Mouse (Mus musculus) forebrain, embryonic 16.5 days (tissue): ENCODE data around the gene Map2k3. TPM values are rescaled to one million over a fixed set of nuclear protein-coding genes. Genes with fewer than 3 reads are reported as not detected.

Source experiments
- ATAC-seq: fragments of 200-750 bp; cut with Nextera tagmentation; 2 replicates; pipeline ENCODE4 v1.8.0; 2017; ENCODE audit warnings: mild to moderate bottlenecking, moderate library complexity
- H3K27ac ChIP-seq: fragments of 300-500 bp; sonication (generic); 2 replicates; pipeline ENCODE4 v1.5.1; 2014; ENCODE audit warnings: low read length, control low read depth
- H3K27me3 ChIP-seq: fragments of 300-500 bp; sonication (generic); replicated peaks from 2 replicates; pipeline ENCODE4 v1.6.1; 2014; ENCODE audit warnings: low read length; ENCODE audit not compliant: control insufficient read depth, insufficient read depth
- H3K36me3 ChIP-seq: fragments of 300-500 bp; sonication (generic); 2 replicates; pipeline ENCODE4 v1.6.1; 2014; ENCODE audit not compliant: control insufficient read depth, insufficient read depth
- H3K4me1 ChIP-seq: fragments of 300-500 bp; sonication (generic); replicated peaks from 2 replicates; pipeline ENCODE4 v1.6.1; 2014; ENCODE audit warnings: low read length; ENCODE audit not compliant: control insufficient read depth, insufficient read depth
- H3K4me2 ChIP-seq: fragments of 300-500 bp; sonication (generic); 2 replicates; pipeline ENCODE4 v1.6.1; 2014; ENCODE audit warnings: mild to moderate bottlenecking, low read length, control low read depth
- H3K4me3 ChIP-seq: fragments of 300-500 bp; sonication (generic); replicated peaks from 2 replicates; pipeline ENCODE4 v1.5.1; 2014; ENCODE audit warnings: mild to moderate bottlenecking, low read length, control low read depth
- H3K9ac ChIP-seq: fragments of 300-500 bp; sonication (generic); replicated peaks from 2 replicates; pipeline ENCODE4 v1.6.1; 2014; ENCODE audit warnings: low read depth, low read length, control low read depth
- H3K9me3 ChIP-seq: fragments of 300-500 bp; sonication (generic); 2 replicates; pipeline ENCODE4 v1.6.1; 2016; ENCODE audit warnings: low read length; ENCODE audit not compliant: control insufficient read depth
- WGBS: fragments of 180-500 bp; shearing (Covaris S2); extraction: QIAGEN DNeasy Blood & Tissue Kit; methylation state at CpG from one replicate; pipeline ENCODE4 v1.1.7; 2014; 5-methylcytosine and 5-hydroxymethylcytosine counted together
- polyA plus RNA-seq: library from polyadenylated mRNA; unstranded; fragments of >200 nt; fragmentation: Nextera tagmentation; extraction: Ambion mirVana; gene quantifications from 2 replicates; pipeline ENCODE4 v1.2.1, GENCODE M21; 2015

The Map2k3 gene
- polyA plus RNA-seq, 1 experiment from 2014 or later, result 33.6 TPM

DNA sequence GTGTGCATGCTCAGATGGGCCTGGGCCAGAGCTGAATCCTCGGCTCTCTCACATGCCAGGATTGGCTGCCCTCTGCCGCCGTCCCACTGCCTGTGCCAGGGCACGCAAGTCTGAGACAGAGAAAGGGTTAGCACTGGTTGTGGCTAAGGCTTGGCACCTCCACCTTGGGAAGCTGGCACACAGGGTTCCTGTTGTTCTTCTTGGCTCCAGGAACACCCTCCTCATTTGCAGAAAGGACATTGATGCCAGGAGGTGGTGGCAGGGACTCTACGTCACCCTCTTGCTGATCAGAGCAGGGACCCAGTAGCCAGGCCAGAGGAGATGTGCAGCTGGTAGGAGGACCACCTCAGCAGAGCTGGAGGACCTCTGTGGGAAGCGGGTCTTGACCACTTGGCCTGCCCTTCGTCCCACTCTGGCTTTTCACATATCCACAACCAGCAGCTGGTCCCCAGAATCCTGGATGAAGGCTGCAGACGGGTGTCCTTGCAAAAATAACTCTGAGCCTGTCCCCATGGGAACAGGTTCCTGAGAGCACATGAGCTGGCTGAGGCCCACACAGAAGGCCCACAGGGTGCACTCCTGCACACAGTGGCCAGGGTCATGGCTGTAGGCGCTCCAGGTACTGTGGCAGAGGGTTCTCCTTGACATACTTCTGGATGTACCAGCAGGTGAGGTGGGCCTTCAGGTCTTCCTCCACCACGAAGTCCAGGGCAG lies 26.3 kb upstream of the Map2k3 start:
- H3K9ac ChIP-seq, result no peak overlapping the region
- WGBS, result 91% methylated on average over 10 of the region's 10 CpGs

DNA sequence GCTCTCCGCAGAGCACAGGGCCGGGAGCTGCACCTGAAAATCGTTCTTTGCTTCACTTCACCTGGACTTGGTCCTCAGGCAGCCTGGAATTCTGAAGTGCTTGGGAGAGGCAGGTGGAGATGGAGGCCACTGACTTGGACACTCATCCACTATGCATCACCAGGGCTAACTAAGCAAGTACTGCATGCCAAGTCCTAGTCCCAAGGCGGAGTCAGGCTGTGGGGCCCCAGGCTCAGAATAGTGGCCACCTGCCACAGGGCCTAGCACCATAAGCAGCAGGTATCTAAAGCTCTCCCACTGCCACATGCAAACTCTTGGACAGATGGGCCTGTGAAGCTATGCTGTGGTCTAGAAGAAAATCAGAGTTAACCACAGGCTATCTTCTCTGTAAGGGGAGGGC lies 25.4 kb upstream of the Map2k3 start:
- H3K27me3 ChIP-seq, result no peaks in the 10 kb centered on the region
- peaks cover 11% of the 10 kb centered on the region for H3K36me3 ChIP-seq
- H3K27ac ChIP-seq, result no peak overlapping the region
- no peak for ATAC-seq
- H3K4me2 ChIP-seq, result no peak overlapping the region
- H3K9ac ChIP-seq, result no peak overlapping the region
- no peak overlapping the region for H3K4me3 ChIP-seq
- peaks cover 2% of the 10 kb centered on the region for H3K4me1 ChIP-seq
- WGBS, result 90% methylated on average over 4 of the region's 4 CpGs
- no peaks in the 10 kb centered on the region for H3K9me3 ChIP-seq

More for the DNA sequence above, 26.3 kb upstream of the Map2k3 start:
- no peaks in the 10 kb centered on the region for H3K9me3 ChIP-seq
- peaks cover 11% of the 10 kb centered on the region for H3K36me3 ChIP-seq
- no peak overlapping the region for H3K4me3 ChIP-seq
- no peaks in the 10 kb centered on the region for H3K4me1 ChIP-seq
- H3K4me2 ChIP-seq, result no peak overlapping the region
- H3K27ac ChIP-seq, result no peak overlapping the region
- no peaks in the 10 kb centered on the region for H3K27me3 ChIP-seq
- no peak for ATAC-seq

DNA sequence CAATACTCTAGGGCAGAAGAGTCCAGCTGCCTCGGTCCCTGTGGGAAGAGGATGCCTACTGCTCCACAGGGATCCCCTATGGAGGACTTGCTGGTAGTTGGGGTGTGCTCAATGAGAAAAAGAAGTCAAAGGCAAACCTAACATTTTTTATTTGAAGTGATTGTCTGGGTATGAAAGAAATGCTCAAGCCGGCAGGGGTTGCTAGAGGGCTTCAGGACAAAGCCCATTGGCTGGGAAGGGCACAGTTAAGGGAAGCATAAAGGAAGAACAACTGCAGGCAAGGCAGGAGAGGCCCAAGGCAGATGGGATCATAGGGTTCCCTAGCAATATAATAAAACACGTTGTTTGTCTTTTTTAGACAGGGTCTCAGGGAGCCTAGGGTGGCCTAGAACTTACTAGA lies 23.8 kb upstream of the Map2k3 start:
- Histone ChIP-seq H3K4me1 (peaks cover 17% of the 10 kb centered on the region), H3K9me3 (no peaks in the 10 kb centered on the region), H3K36me3 (peaks cover 10% of the 10 kb centered on the region), H3K4me3 (no peak overlapping the region), H3K27me3 (no peaks in the 10 kb centered on the region), H3K4me2 (no peak overlapping the region), H3K9ac (no peak overlapping the region), H3K27ac (no peak overlapping the region)
- 75% methylated on average over 3 of the region's 3 CpGs for WGBS
- no peak for ATAC-seq

DNA sequence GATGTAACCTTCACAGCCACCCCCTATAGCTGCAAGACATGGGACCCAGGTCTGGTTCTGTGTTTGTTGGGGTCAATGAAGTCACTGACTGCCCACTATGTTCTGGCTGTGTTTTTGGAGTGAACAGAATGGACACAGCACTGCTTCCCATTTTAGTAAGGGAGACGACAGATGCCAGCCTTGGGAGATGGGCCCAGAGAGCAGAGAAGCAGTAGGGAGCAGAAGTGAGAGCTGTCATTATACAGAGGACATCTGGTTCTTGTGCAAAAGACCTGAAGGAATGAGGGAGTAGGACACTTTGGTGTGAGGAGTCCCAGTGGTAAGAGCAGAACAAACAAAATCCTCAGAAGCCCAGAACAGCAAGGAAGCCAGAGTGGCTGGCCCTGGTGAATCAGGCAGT lies 22.2 kb upstream of the Map2k3 start:
- Histone ChIP-seq H3K4me3 (no peak overlapping the region), H3K9ac (no peak overlapping the region), H3K27ac (no peak overlapping the region), H3K9me3 (no peaks in the 10 kb centered on the region), H3K36me3 (0 out of 2 replicates have a peak, but pooled peaks cover 4% of the 10 kb centered on the region), H3K4me2 (no peak overlapping the region), H3K4me1 (peaks cover 24% of the 10 kb centered on the region), H3K27me3 (no peaks in the 10 kb centered on the region)
- WGBS, result 75% methylated on average over 1 of the region's 1 CpGs
- no peak for ATAC-seq

GRCm38 (mm10) chr11:60912525-60912973 lies 19.3 kb upstream of the Map2k3 start:
- 29% methylated on average over 7 of the region's 7 CpGs for WGBS
- ATAC-seq, result no peak

GRCm38 (mm10) chr11:60913301-60914196 lies 18.3 kb upstream of the Map2k3 start:
- Histone ChIP-seq H3K4me3 (peak overlapping the region; percentile 84), H3K9me3 (no peaks in the 10 kb centered on the region), H3K4me2 (peak overlapping the region; percentile 88), H3K4me1 (peaks cover 28% of the 10 kb centered on the region), H3K9ac (peak overlapping the region; percentile 82), H3K27me3 (no peaks in the 10 kb centered on the region), H3K27ac (peak overlapping the region; percentile 90), H3K36me3 (no peaks in the 10 kb centered on the region)
- under 1% methylated on average over 86 of the region's 86 CpGs for WGBS
- peak; percentile 94 for ATAC-seq

More at GRCm38 (mm10) chr11:60912525-60912973, 19.3 kb upstream of the Map2k3 start:
- H3K9ac ChIP-seq, result peak overlapping the region; percentile 82
- H3K27ac ChIP-seq, result no peak overlapping the region
- H3K36me3 ChIP-seq, result no peaks in the 10 kb centered on the region
- peak overlapping the region; percentile 54 for H3K4me2 ChIP-seq
- peak overlapping the region; percentile 84 for H3K4me3 ChIP-seq
- peaks cover 28% of the 10 kb centered on the region for H3K4me1 ChIP-seq
- H3K27me3 ChIP-seq, result no peaks in the 10 kb centered on the region
- no peaks in the 10 kb centered on the region for H3K9me3 ChIP-seq

DNA sequence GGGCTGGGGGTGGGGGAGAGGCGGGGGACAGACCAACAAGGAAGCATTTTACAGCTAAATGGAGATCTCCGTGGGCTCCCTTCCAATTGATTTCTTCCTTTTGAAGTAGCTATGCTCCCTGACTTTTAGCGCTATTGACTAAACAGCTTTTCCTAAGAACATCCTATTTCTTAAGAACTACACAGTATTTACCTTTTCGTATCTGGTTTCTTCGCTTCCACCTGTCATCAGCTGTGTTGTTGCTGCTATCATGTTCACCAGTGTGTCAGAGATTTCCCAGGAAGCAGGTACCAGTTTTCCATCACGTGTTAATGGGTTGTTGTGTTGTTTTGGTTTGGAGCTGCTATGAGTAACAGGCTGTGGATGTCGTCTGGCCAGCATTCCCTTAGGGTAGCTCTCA lies 17.3 kb upstream of the Map2k3 start, which contains the start of gene Natd1:
Natd1 (minus strand) TSS at position 260 of the 400 bp plus-strand sequence.
- Histone ChIP-seq H3K9me3 (no peaks in the 10 kb centered on the region), H3K4me2 (peak within 1 kb of the TSS; percentile 88), H3K9ac (peak within 1 kb of the TSS; percentile 82), H3K4me1 (peaks cover 28% of the 10 kb centered on the region), H3K27ac (peak within 1 kb of the TSS; percentile 90), H3K36me3 (no peaks in the 10 kb centered on the region), H3K27me3 (no peaks in the 10 kb centered on the region), H3K4me3 (peak within 1 kb of the TSS; percentile 84)
- WGBS, result 33% methylated on average over 7 of the region's 7 CpGs
- no peak for ATAC-seq

DNA sequence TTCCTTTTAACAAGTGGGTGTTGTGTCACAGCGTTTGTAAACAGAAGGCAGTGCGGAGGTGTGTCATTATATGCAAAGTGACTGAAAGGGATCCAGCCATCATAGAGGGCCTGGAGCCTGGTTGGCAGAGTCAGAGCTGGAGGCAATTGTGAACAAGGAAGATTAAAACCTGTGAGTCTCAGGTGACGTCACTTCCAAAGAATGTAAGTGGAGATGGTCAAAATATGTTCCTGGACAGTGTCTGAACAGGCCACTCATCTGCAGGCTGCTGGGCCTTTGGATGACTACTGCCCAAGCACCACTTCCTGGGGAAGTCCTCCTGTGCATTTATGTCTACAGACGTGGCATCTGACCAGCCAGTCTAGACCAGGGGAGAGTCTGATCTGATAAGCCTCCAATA lies 16.6 kb upstream of the Map2k3 start:
- Histone ChIP-seq H3K4me2 (no peak overlapping the region), H3K4me1 (peaks cover 28% of the 10 kb centered on the region), H3K4me3 (no peak overlapping the region), H3K36me3 (no peaks in the 10 kb centered on the region), H3K27me3 (no peaks in the 10 kb centered on the region), H3K27ac (no peak overlapping the region), H3K9me3 (no peaks in the 10 kb centered on the region), H3K9ac (no peak overlapping the region)
- WGBS, result 75% methylated on average over 4 of the region's 4 CpGs
- ATAC-seq, result no peak

- WGBS, result 64% methylated on average over 2 of the region's 2 CpGs
- H3K4me3 ChIP-seq, result no peak overlapping the region
- no peaks in the 10 kb centered on the region for H3K27me3 ChIP-seq
- H3K4me1 ChIP-seq, result peaks cover under 1% of the 10 kb centered on the region
- H3K36me3 ChIP-seq, result no peaks in the 10 kb centered on the region
- no peaks in the 10 kb centered on the region for H3K9me3 ChIP-seq
- peak; percentile 45 for ATAC-seq
- H3K9ac ChIP-seq, result no peak overlapping the region
- no peak overlapping the region for H3K4me2 ChIP-seq
- no peak overlapping the region for H3K27ac ChIP-seq
Measured at GRCm38 (mm10) chr11:60920021-60920420, 11.8 kb upstream of the Map2k3 start.
